ENCODE assay signal across 8 mouse cellular contexts in genomic region chr2:160880453-160881195, GRCm38 (mm10). TPM values are rescaled to one million over a fixed set of nuclear protein-coding genes. Genes with fewer than 3 reads are reported as not detected.
DNase-seq lines count a peak whose midpoint lies in the region; ATAC-seq lines count a peak whose summit lies in the region.

Lpin3 (plus strand) TSS chr2:160880670.

- H3K27me3 ChIP-seq in forebrain, embryonic 10.5 days (ENCODE audit: poor library complexity, severe bottlenecking) = no peaks in the 10 kb centered on the region
- H3K27me3 ChIP-seq in forebrain, embryonic 15.5 days = no peaks in the 10 kb centered on the region

- peaks cover 3% of the 10 kb centered on the region; the same call in 1 of the 2 replicates for H3K9me3 ChIP-seq in forebrain, embryonic 10.5 days
- H3K9me3 ChIP-seq in forebrain, embryonic 15.5 days = no peaks in the 10 kb centered on the region

- no peaks in the 10 kb centered on the region for H3K36me3 ChIP-seq in forebrain, embryonic 10.5 days (replicated peaks)
- H3K36me3 ChIP-seq in forebrain, embryonic 15.5 days = no peaks in the 10 kb centered on the region

- H3K9ac ChIP-seq in forebrain, embryonic 15.5 days (replicated peaks) = no peak within 1 kb of the TSS

- ATAC-seq in forebrain, embryonic 15.5 days (replicated peaks) = no peak

- 83% methylated on average over 13 of the region's 13 CpGs for WGBS in forebrain, embryonic 10.5 days
- 68% methylated on average over 13 of the region's 13 CpGs for WGBS in forebrain, embryonic 15.5 days

- no peak within 1 kb of the TSS for H3K4me3 ChIP-seq in forebrain, embryonic 10.5 days
- H3K4me3 ChIP-seq in forebrain, embryonic 15.5 days = no peak within 1 kb of the TSS

- H3K27ac ChIP-seq in forebrain, embryonic 10.5 days = no peak within 1 kb of the TSS
- H3K27ac ChIP-seq in forebrain, embryonic 15.5 days (replicated peaks) = no peak within 1 kb of the TSS

- no peak within 1 kb of the TSS for H3K4me2 ChIP-seq in forebrain, embryonic 15.5 days (replicated peaks)

- no peaks in the 10 kb centered on the region for H3K4me1 ChIP-seq in forebrain, embryonic 10.5 days
- H3K4me1 ChIP-seq in forebrain, embryonic 15.5 days = 0 out of 2 replicates have a peak, but pooled peaks cover 3% of the 10 kb centered on the region

- DNase-seq in forebrain, embryonic 10.5 days (ENCODE audit: extremely low spot score, low spot score) = peak; percentile 9
- peak; percentile 24 for DNase-seq in 416B (ENCODE audit: low read depth)
- DNase-seq in gastrocnemius, postnatal 25 days = peak; percentile 86
- peak; percentile 46 to 72 for DNase-seq in layer of hippocampus, postnatal 14 days (ENCODE audit: low spot score in 2 of 2)
- DNase-seq in urinary bladder, postnatal 36 days (ENCODE audit: low spot score in 2 of 2) = peak; percentile 50 to 68
- no peak for DNase-seq in natural killer cell, adult 2 months (ENCODE audit: low spot score in 2 of 2)
- DNase-seq in cerebellum, postnatal 36 days = no peak

RNA-seq across cellular contexts. Expression of gene Lpin3, which starts in this region (rescaled TPM):
- 0.74 and 1.0 TPM in 2 replicates for polyA plus RNA-seq in forebrain, embryonic 10.5 days (2016; fragmentation: Nextera tagmentation; extraction: Ambion mirVana)
- polyA plus RNA-seq in forebrain, embryonic 15.5 days (2015; fragmentation: Nextera tagmentation; extraction: Ambion mirVana) = 0.13 and 0.15 TPM in 2 replicates
- total RNA-seq in gastrocnemius, postnatal 25 days (2021) = 1 to 10 TPM; 3.7 to 4.9 TPM
- 1 to 10 TPM; 1.1 to 1.5 TPM for total RNA-seq in layer of hippocampus, postnatal 14 days (2021)

Comparison
In these comparisons a context has a peak if more than half of its experiments do, and no peak if none do; other contexts are left out.
1. DNase-seq: peak in forebrain, embryonic 10.5 days (single experiment), 416B (single experiment), gastrocnemius, postnatal 25 days (single experiment), layer of hippocampus, postnatal 14 days (2 of 2) and urinary bladder, postnatal 36 days (2 of 2); none in natural killer cell, adult 2 months (0 of 2) and cerebellum, postnatal 36 days (0 of 2).